Mouse (Mus musculus) kidney, adult 9 months (tissue): ENCODE measurements around the gene Myl10.
"Not testable (repeated sequence)": the region's sequence is repeated elsewhere in the genome, so short reads cannot be mapped to it uniquely, and the experiment has no call there.

ENCODE experiments used
- DNase-seq: peaks from one replicate; pipeline ENCODE4 v3.0.0; 2022

The Myl10 gene

GRCm38 (mm10) chr5:136692784-136693183 lies at the start of gene Myl10:
Myl10 (plus strand) TSS chr5:136693146.
- no peak for DNase-seq

- DNase-seq: no peak
Observed at GRCm38 (mm10) chr5:136646731-136647328, 46.1 kb upstream of the Myl10 start.

- DNase-seq: no peak
Observed at GRCm38 (mm10) chr5:136649071-136649470, 43.9 kb upstream of the Myl10 start.

GRCm38 (mm10) chr5:136649655-136650054 lies 43.3 kb upstream of the Myl10 start:
- no peak for DNase-seq

GRCm38 (mm10) chr5:136654481-136654880 lies 38.5 kb upstream of the Myl10 start:
- no peak for DNase-seq

- peak; percentile 10 for DNase-seq
Observed at GRCm38 (mm10) chr5:136656830-136657395, 36.0 kb upstream of the Myl10 start.

- not testable (repeated sequence) for DNase-seq
Observed at GRCm38 (mm10) chr5:136660721-136661120, 32.2 kb upstream of the Myl10 start.

- DNase-seq: no peak
Observed at GRCm38 (mm10) chr5:136662281-136662680, 30.7 kb upstream of the Myl10 start.

GRCm38 (mm10) chr5:136662822-136663221 lies 30.1 kb upstream of the Myl10 start:
- no peak for DNase-seq

GRCm38 (mm10) chr5:136664497-136664896 lies 28.4 kb upstream of the Myl10 start:
- peak; percentile 74 for DNase-seq

- DNase-seq: no peak
Observed at GRCm38 (mm10) chr5:136676315-136677030, 16.5 kb upstream of the Myl10 start.

GRCm38 (mm10) chr5:136678840-136679348 lies 14.1 kb upstream of the Myl10 start:
- DNase-seq: no peak

- no peak for DNase-seq
Observed at GRCm38 (mm10) chr5:136686349-136686748, 6.6 kb upstream of the Myl10 start.

- no peak for DNase-seq
Observed at GRCm38 (mm10) chr5:136687561-136687960, 5.4 kb upstream of the Myl10 start.

- DNase-seq: no peak
Observed at GRCm38 (mm10) chr5:136688841-136689240, 4.1 kb upstream of the Myl10 start.

- no peak for DNase-seq
Observed at GRCm38 (mm10) chr5:136691170-136691569, 1.8 kb upstream of the Myl10 start.

- no peak for DNase-seq
Observed at GRCm38 (mm10) chr5:136693418-136693817, 472 bp downstream of the Myl10 start.

- DNase-seq: no peak
Observed at GRCm38 (mm10) chr5:136694976-136695375, 2.0 kb downstream of the Myl10 start.

GRCm38 (mm10) chr5:136696516-136696915 lies 3.6 kb downstream of the Myl10 start:
- DNase-seq: no peak

GRCm38 (mm10) chr5:136697618-136698017 lies 4.7 kb downstream of the Myl10 start:
- DNase-seq: no peak

GRCm38 (mm10) chr5:136702159-136702725 lies 9.3 kb downstream of the Myl10 start:
- peak; percentile 18 for DNase-seq

GRCm38 (mm10) chr5:136703751-136704150 lies 10.8 kb downstream of the Myl10 start:
- DNase-seq: peak; percentile 75

GRCm38 (mm10) chr5:136704151-136704550 lies 11.2 kb downstream of the Myl10 start:
- no peak for DNase-seq

- no peak for DNase-seq
Observed at GRCm38 (mm10) chr5:136705532-136705931, 12.6 kb downstream of the Myl10 start.
